Mouse (Mus musculus) testis, adult 2 months (tissue): ENCODE measurements around the gene Pam16. TPM values are rescaled to one million over a fixed set of nuclear protein-coding genes. Genes with fewer than 3 reads are reported as not detected.

ENCODE experiments used
- H3K27ac ChIP-seq: fragments of 200-500 bp; 2 replicates; pipeline ENCODE4 v1.5.1; 2012; ENCODE audit warnings: low read depth, low read length; ENCODE audit not compliant: control insufficient read depth, insufficient read depth
- H3K27me3 ChIP-seq: fragments of 200-500 bp; 2 replicates; pipeline ENCODE4 v1.6.1; 2012; ENCODE audit warnings: mild to moderate bottlenecking, low read length, moderate library complexity; ENCODE audit not compliant: control insufficient read depth, insufficient read depth
- H3K36me3 ChIP-seq: fragments of 200-500 bp; 2 replicates; pipeline ENCODE4 v1.6.1; 2012; ENCODE audit warnings: mild to moderate bottlenecking, low read length; ENCODE audit not compliant: control insufficient read depth, insufficient read depth
- H3K4me1 ChIP-seq: fragments of 200-500 bp; 2 replicates; pipeline ENCODE4 v1.6.1; 2012; ENCODE audit warnings: low read length; ENCODE audit not compliant: control insufficient read depth, insufficient read depth
- H3K4me3 ChIP-seq: fragments of 200-500 bp; 2 replicates; pipeline ENCODE4 v1.5.1; 2012; ENCODE audit warnings: low read depth, mild to moderate bottlenecking, low read length, moderate library complexity, mixed read lengths; ENCODE audit not compliant: control insufficient read depth
- CTCF ChIP-seq: fragments of 200-500 bp; IDR thresholded peaks from 2 replicates; pipeline ENCODE4 v1.5.1; 2012; ENCODE audit warnings: low read depth, mild to moderate bottlenecking, inconsistent platforms, low read length, moderate library complexity; ENCODE audit not compliant: control insufficient read depth, insufficient read depth, insufficient replicate concordance
- POLR2A ChIP-seq: fragments of 200-500 bp; IDR thresholded peaks from 2 replicates; pipeline ENCODE4 v1.6.1; 2012; ENCODE audit warnings: low read depth, mild to moderate bottlenecking, inconsistent platforms, low read length, moderate library complexity; ENCODE audit not compliant: control insufficient read depth
- polyA plus RNA-seq: library from polyadenylated mRNA; depleted of rRNA; stranded (reverse); fragments of >200 nt; gene quantifications from 2 replicates; pipeline ENCODE4 v1.2.3, GENCODE M21; 2012

Gene Pam16
- polyA plus RNA-seq, 1 experiment: 114 TPM

DNA sequence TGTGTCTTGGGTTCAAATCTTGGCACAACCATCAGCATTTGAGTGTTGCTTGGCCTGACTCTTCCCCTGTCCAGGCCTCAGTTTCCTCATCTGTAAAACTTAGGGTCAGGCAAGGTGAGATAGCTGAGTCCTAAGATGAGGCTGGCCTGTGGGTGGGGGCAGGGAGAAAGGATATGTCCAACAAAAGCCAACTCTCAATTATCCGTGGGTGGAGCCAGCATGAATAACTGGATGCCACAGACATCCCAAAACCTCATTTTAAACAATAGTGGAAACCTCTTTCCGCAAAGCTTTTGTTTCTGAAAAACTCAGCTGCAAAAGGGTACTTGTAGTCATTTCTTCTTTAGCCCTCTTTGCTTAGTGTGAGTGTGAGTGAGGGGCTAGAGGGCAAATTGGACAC is 28.0 kb downstream of the Pam16 start:
- peaks cover 12% of the 10 kb centered on the region for H3K4me1 ChIP-seq
- H3K27me3 ChIP-seq: no peaks in the 10 kb centered on the region
- no peaks in the 10 kb centered on the region for H3K36me3 ChIP-seq
- no peak overlapping the region for H3K27ac ChIP-seq
- TF ChIP-seq CTCF (no peak), POLR2A (no peak)
- H3K4me3 ChIP-seq: no peak overlapping the region

DNA sequence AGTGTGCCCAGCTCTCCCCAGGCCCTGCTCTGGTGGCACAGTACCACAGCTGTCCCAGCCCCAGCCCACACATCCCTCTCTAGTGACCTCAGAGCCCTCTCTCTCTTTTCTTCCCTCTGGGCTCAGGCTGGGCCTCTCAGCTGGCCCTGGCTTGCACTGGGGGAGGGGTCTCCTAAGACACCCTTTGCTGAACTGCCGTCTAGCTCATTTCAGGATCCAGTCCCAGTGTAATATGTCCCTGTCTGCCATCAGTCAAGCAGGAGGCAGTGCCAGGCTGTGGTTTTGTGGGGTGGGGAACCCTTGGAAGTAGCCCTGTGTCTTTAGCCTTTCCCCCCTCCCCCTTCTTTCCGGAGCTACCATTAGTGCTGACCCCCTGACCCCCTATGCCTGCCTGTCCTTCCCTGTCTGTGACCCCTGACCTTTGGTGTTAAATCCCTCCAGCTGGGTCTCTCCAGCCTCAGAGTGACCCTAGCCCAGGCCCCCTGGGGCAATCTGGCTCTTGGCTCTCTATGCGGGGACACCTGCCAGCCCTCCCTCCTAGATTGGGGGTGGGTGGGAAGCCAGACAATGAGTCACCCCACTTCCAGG is 28.6 kb downstream of the Pam16 start:
- H3K36me3 ChIP-seq: no peaks in the 10 kb centered on the region
- TF ChIP-seq POLR2A (no peak), CTCF (no peak)
- no peak overlapping the region for H3K4me3 ChIP-seq
- H3K4me1 ChIP-seq: peaks cover 12% of the 10 kb centered on the region
- H3K27ac ChIP-seq: no peak overlapping the region
- H3K27me3 ChIP-seq: no peaks in the 10 kb centered on the region

DNA sequence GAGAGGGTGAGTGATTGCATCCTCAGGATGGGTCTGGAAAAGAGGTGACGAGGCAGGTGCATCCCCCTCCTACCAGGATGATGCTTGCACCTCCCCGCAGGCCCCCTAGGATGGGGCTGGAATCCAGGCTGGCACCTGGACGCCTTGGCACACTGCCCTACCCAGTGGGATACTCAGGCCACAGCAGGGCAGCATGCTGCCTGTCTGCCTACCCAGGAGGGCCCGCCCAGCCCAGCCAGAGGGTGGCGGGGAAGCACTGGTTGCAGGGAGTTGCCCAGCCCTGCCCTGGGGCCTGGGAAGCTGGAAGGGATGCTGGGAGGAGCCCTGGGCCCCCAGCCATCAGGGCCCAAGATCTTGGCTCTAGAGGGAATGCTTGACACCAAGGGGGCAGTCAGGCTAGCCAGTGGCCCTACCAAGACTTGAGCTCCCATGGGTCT is 29.2 kb downstream of the Pam16 start:
- Histone ChIP-seq H3K4me1 (peaks cover 12% of the 10 kb centered on the region), H3K27ac (no peak overlapping the region), H3K27me3 (no peaks in the 10 kb centered on the region), H3K36me3 (no peaks in the 10 kb centered on the region), H3K4me3 (no peak overlapping the region)
- TF ChIP-seq CTCF (no peak), POLR2A (no peak)

DNA sequence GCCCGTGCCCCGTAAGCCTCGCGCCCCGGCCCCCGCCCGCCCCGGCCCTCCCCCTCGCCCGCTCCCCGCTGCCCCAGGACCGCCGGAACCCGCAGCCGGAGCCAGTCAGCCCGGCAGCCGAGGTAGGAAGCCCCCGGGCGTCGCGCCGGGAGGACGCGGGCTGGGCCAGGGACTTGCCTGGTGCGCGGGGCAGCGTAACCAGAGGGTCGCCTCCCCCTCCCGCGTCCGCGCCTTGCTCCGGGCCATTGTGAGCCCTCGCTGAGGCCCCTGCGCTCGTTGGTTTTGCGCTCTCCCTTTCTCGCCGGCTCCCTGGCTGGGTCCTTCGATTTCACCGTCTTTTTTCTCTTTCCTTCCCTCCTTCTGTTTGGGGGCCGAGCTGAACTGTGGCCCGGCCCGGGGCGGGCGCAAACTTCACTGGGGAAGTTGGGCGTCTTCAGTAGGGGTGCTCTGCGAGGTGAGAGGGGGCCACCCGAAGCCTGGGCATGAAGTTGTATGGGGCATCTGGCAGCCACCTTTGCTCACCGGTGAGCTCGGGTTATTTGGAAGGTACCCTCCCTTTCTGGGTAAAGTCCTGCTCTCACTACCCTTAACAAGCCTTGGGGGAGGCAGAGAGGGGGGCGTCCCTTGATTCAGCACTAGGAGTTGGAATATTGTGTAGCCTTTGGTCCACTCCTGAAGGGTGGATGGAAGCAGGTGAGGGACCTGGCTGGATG is 29.8 kb downstream of the Pam16 start:
- Histone ChIP-seq H3K4me1 (peaks cover 12% of the 10 kb centered on the region), H3K27ac (peak overlapping the region; percentile 66; the same call in 1 of the 2 replicates), H3K36me3 (no peaks in the 10 kb centered on the region), H3K4me3 (peak overlapping the region; percentile 83), H3K27me3 (no peaks in the 10 kb centered on the region)
- TF ChIP-seq POLR2A: no peak
- TF ChIP-seq CTCF: no peak

DNA sequence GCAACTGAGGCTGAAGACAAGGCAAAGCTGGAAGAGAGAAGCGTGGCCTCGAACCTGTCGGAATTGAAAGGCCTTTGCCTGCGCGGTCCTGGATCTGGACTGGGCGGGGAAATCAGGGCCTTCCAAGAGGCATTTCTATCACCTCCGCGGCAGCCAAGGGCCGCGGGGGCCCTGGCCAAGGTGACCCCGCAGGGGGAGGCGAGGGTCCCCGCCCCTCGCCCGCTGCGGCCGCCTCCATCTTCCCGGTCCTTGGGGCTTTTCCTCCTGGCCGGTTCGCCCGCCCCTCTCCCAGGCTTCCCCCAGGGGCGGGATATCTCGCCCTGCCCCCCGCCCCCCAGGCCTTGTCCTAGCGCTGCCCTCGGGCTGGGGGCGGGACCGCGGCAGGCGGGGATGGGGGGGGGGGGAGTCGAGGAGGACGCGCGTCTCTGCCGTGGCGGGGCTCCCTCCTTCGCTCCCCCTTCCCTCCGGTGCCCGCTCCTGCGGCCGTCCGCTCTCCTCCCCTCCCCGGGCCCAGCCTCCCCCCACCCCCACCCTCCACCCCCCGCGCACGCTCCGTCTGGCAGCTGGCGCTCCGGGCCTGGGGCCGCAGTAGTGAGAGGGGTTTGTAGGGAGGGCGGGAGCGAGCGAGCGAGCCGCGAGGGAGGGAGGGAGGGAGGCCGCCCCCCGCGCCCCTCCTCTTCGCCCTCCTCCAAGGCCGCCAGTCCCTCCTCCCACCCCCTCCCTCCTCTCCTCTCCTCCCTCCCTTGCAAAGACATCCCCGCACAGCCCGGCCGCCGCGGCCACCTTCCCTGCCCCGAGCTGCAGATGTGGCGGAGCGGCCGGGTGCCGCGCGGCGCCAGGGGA is 30.6 kb downstream of the Pam16 start, which contains the start of gene Glis2:
TSS of gene Glis2 (plus strand) at position 743 of the 843 bp plus-strand sequence.
- Histone ChIP-seq H3K27me3 (no peaks in the 10 kb centered on the region), H3K36me3 (no peaks in the 10 kb centered on the region), H3K4me3 (peak within 1 kb of the TSS; percentile 83), H3K4me1 (peaks cover 12% of the 10 kb centered on the region), H3K27ac (peak within 1 kb of the TSS; percentile 66)
- no peak for TF ChIP-seq POLR2A
- TF ChIP-seq CTCF: no peak

DNA sequence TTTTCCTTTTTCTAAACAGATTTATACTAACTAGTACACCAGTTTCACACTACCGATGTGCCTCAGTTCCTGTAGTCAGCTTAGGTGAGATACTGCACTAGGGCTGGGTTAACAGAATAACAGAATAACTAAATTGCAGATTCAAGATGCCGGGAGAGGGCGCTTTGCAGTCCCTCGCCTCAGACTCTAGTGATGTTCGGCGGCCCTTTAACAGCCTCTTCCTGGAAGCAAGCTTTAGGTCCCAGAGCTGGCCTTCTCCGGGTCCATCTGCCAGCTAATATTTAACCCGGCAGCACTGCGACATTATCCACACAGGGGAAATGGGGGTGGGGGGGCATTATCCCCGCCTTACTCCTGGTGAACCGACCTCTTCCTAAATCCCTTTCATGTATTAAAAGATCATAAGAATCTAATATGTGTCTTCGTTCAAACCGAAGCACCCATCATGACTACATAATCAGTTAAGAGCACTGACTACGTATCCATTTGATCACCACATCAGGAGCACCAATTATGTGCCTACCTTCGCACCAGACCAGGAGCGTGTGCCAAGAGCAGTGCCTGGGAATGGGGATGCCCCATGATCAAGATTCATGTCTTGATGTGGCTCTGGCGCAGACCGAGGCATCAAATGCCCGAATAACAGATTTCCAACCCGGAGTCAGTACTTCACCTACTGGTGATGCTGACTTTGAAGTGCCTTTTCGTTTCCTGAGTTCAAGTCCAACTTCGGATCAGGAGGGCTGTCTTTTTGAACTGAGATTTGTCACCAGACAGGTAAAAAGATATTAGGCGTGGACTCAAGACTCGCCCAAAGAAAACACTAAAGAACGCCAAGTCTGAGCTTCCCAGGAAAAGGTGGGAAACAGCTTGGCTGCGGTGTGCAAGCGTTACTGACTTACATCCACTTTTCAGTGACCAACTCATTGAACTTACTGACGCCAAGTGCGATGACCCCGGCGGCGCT is 31.6 kb downstream of the Pam16 start:
- H3K27ac ChIP-seq: peak overlapping the region; percentile 7
- TF ChIP-seq CTCF (no peak), POLR2A (no peak)
- peaks cover 12% of the 10 kb centered on the region for H3K4me1 ChIP-seq
- H3K4me3 ChIP-seq: peak overlapping the region; percentile 83
- no peaks in the 10 kb centered on the region for H3K27me3 ChIP-seq
- H3K36me3 ChIP-seq: no peaks in the 10 kb centered on the region

DNA sequence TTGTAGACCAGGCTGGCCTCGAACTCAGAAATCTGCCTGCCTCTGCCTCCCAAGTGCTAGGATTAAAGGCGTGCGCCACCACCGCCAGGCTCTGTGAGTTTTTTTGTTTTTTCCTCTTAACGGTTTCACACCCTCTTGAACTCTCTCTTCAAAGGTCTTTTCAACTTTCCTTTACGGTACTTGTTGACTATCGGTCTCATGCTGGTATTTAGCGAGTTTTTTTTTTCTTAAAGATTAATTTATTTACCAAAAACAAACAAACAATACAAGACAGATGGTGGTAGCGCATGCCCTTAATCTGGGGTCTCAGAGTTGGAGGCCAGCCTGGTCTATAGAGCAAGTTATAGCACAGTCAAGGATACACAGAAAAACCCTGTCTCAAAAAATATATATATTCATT is 34.6 kb downstream of the Pam16 start:
- H3K4me1 ChIP-seq: peaks cover 15% of the 10 kb centered on the region
- H3K27ac ChIP-seq: no peak overlapping the region
- no peak overlapping the region for H3K4me3 ChIP-seq
- TF ChIP-seq CTCF (no peak), POLR2A (no peak)
- H3K27me3 ChIP-seq: no peaks in the 10 kb centered on the region
- H3K36me3 ChIP-seq: no peaks in the 10 kb centered on the region
